Mouse (Mus musculus) ES-Bruce4 (cell line): Measurements from ENCODE around the gene Fam76b. TPM values are rescaled to one million over a fixed set of nuclear protein-coding genes. Genes with fewer than 3 reads are reported as not detected.
A peak's percentile ranks its signal among the peaks of the same experiment; 100 is the strongest.

Source experiments
- H3K27ac ChIP-seq: 2 replicates; pipeline ENCODE4 v1.5.1; 2012; ENCODE audit warnings: low read length, inconsistent platforms; ENCODE audit not compliant: insufficient read depth
- H3K27me3 ChIP-seq: 2 replicates; pipeline ENCODE4 v1.6.1; 2012; ENCODE audit warnings: mild to moderate bottlenecking, low read length, inconsistent platforms; ENCODE audit not compliant: control insufficient read depth, poor library complexity, insufficient read depth, severe bottlenecking
- H3K36me3 ChIP-seq: 2 replicates; pipeline ENCODE4 v1.6.1; 2012; ENCODE audit warnings: inconsistent platforms, mild to moderate bottlenecking, low read length, moderate library complexity; ENCODE audit not compliant: control insufficient read depth, poor library complexity, insufficient read depth, severe bottlenecking
- H3K4me1 ChIP-seq: one replicate; pipeline ENCODE4 v1.8.1; 2011; ENCODE audit warnings: low read length; ENCODE audit not compliant: control insufficient read depth, insufficient read depth
- H3K4me3 ChIP-seq: 2 replicates; pipeline ENCODE4 v1.5.1; 2011; ENCODE audit warnings: low read depth, mild to moderate bottlenecking, low read length
- H3K9ac ChIP-seq: 2 replicates; pipeline ENCODE4 v1.6.1; 2012; ENCODE audit warnings: low read depth, mild to moderate bottlenecking, inconsistent platforms; ENCODE audit not compliant: poor library complexity, severe bottlenecking
- H3K9me3 ChIP-seq: replicated peaks from 2 replicates; pipeline ENCODE4 v1.6.1; 2012; ENCODE audit warnings: mild to moderate bottlenecking, low read length, inconsistent platforms; ENCODE audit not compliant: control insufficient read depth, poor library complexity, insufficient read depth, severe bottlenecking
- CTCF ChIP-seq: IDR thresholded peaks from one replicate; pipeline ENCODE4 v1.8.1; 2011; ENCODE audit warnings: low read depth, low read length
- EP300 ChIP-seq: IDR thresholded peaks from 2 replicates; pipeline ENCODE4 v1.6.1; 2011; ENCODE audit warnings: low read depth, low read length; ENCODE audit not compliant: insufficient read depth
- POLR2A ChIP-seq: IDR thresholded peaks from one replicate; pipeline ENCODE4 v1.8.1; 2011; ENCODE audit warnings: low read length; ENCODE audit not compliant: insufficient read depth
- polyA plus RNA-seq: library from polyadenylated mRNA; stranded (reverse); fragments of >200 nt; gene quantifications from 2 replicates; pipeline ENCODE4 v1.2.4, GENCODE M21; 2011; ENCODE audit warnings: low read depth; ENCODE audit not compliant: missing spikeins, insufficient read depth, insufficient read length

Gene Fam76b
- polyA plus RNA-seq, 1 experiment, result 58.8 TPM

GRCm38 (mm10) chr9:13874359-13874758, 46.8 kb downstream of the Fam76b start:
- no peak for TF ChIP-seq EP300
- no peak for TF ChIP-seq CTCF
- TF ChIP-seq POLR2A, result no peak

DNA sequence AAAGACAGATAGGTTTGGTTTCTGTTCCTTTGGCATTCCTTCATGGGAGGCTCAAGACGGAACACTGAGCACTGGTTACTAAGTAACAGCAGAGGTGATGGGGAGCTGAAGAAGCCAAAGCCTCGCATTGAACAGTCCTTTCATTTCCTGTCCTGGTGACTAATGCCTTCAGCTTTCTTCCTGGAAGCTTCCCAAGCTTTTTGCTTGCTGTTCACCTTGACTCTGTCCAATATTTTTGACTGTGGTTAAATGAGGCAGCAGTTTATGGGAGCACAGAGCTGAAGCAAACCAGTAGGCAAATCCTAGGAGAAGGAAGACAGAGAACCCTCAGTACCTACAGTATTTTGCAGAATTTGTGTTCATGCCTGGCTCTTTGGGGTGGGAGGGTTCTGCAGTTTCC, 47.8 kb downstream of the Fam76b start:
- no peaks in the 10 kb centered on the region for H3K4me1 ChIP-seq
- no peak overlapping the region for H3K4me3 ChIP-seq
- H3K27ac ChIP-seq, result no peak overlapping the region
- no peak for TF ChIP-seq CTCF
- no peak for TF ChIP-seq POLR2A
- TF ChIP-seq EP300, result no peak
- H3K9ac ChIP-seq, result no peak overlapping the region
- H3K9me3 ChIP-seq, result no peaks in the 10 kb centered on the region
- no peaks in the 10 kb centered on the region; the same call in 1 of the 2 replicates for H3K27me3 ChIP-seq
- H3K36me3 ChIP-seq, result no peaks in the 10 kb centered on the region

More at GRCm38 (mm10) chr9:13874359-13874758, 46.8 kb downstream of the Fam76b start:
- Histone ChIP-seq H3K36me3 (no peaks in the 10 kb centered on the region), H3K9me3 (no peaks in the 10 kb centered on the region), H3K9ac (no peak overlapping the region), H3K27ac (no peak overlapping the region), H3K27me3 (no peaks in the 10 kb centered on the region; the same call in none of the 2 replicates), H3K4me1 (no peaks in the 10 kb centered on the region), H3K4me3 (no peak overlapping the region)

DNA sequence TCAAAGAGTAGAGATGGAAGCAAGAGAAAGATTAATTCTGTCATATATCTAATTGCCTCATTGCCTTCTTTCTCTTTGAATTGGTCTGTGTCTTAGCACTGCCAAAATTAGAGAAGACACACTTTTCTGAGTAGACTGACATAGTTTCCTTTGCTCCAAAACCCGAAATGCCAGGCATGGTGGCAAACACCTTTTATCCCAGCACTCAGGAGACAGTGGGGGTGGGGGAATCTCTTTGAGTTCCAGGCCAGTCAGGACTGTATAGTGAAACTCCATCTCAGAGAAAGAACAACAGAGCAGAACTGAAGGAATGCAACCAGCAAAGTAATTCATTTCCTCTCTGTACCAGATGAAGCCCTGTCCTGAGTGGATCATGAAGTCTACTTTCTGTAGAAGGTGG, 53.2 kb downstream of the Fam76b start:
- TF ChIP-seq POLR2A (no peak), EP300 (no peak), CTCF (no peak)
- no peaks in the 10 kb centered on the region for H3K4me1 ChIP-seq
- H3K9ac ChIP-seq, result no peak overlapping the region
- no peak overlapping the region for H3K27ac ChIP-seq
- no peaks in the 10 kb centered on the region for H3K9me3 ChIP-seq
- no peaks in the 10 kb centered on the region for H3K27me3 ChIP-seq
- H3K36me3 ChIP-seq, result no peaks in the 10 kb centered on the region
- no peak overlapping the region for H3K4me3 ChIP-seq

DNA sequence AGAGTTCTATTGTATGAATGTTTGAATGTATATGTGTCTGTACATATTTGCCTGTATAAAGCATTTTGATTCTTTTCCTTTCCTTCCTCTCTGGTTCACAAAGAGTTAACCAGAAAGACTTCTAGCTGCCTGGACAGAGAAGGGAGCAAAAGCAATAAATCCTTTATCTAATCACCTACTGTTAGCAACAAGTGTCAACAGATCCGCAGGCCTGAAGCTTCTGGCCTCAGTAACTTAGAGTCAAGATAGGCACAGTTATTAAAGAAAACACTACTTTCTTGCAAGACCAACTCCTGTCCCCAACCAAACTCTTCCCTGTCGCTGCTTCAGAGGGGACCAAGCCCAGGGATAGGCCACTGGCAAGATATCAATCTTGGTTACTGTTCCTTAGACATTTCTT, 55.0 kb downstream of the Fam76b start:
- Histone ChIP-seq H3K4me1 (no peaks in the 10 kb centered on the region), H3K36me3 (no peaks in the 10 kb centered on the region), H3K9ac (no peak overlapping the region), H3K9me3 (no peaks in the 10 kb centered on the region), H3K27me3 (no peaks in the 10 kb centered on the region), H3K4me3 (no peak overlapping the region), H3K27ac (no peak overlapping the region)
- TF ChIP-seq POLR2A, result no peak

- H3K4me3 ChIP-seq, result no peak overlapping the region
- TF ChIP-seq POLR2A, result no peak
- TF ChIP-seq EP300, result no peak
- no peak for TF ChIP-seq CTCF
- H3K27ac ChIP-seq, result no peak overlapping the region
- H3K9me3 ChIP-seq, result no peaks in the 10 kb centered on the region; the same call in 1 of the 2 replicates
- H3K27me3 ChIP-seq, result no peaks in the 10 kb centered on the region
- H3K4me1 ChIP-seq, result no peaks in the 10 kb centered on the region
- no peaks in the 10 kb centered on the region for H3K36me3 ChIP-seq
- H3K9ac ChIP-seq, result no peak overlapping the region
Measured at GRCm38 (mm10) chr9:13888981-13889380, 61.5 kb downstream of the Fam76b start.

DNA sequence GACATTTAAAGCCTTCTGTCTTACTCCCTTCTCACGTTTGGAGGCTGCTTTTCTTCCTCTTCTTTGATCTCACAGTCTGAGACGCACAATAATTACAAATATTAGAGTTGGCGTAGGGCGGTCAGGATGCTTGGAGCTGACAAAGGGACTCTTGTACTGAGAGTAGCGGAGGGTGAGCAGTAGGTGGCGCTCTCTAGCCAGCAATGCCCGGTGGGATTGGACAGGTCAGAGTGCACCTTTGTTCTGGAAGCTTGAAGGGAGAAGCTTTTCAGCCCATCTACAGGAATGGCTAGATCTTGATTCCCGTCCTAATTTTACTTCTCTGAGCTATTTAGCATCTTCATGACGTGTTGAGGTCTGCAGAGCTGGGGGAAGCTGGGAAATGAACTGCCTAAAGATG, 62.1 kb downstream of the Fam76b start:
- H3K27ac ChIP-seq, result no peak overlapping the region
- no peak overlapping the region for H3K9ac ChIP-seq
- no peaks in the 10 kb centered on the region; the same call in 1 of the 2 replicates for H3K9me3 ChIP-seq
- no peaks in the 10 kb centered on the region for H3K27me3 ChIP-seq
- no peaks in the 10 kb centered on the region for H3K4me1 ChIP-seq
- no peaks in the 10 kb centered on the region for H3K36me3 ChIP-seq
- no peak overlapping the region for H3K4me3 ChIP-seq
- TF ChIP-seq POLR2A (no peak), CTCF (peak; percentile 96)
